Mouse (Mus musculus) granulocyte monocyte progenitor cell, adult 5-6 weeks (primary cell): Measurements from ENCODE around the gene Asb10. TPM values are rescaled to one million over a fixed set of nuclear protein-coding genes. Genes with fewer than 3 reads are reported as not detected.
A peak's percentile ranks its signal among the peaks of the same experiment; 100 is the strongest.
"Not testable (repeated sequence)": the region's sequence is repeated elsewhere in the genome, so short reads cannot be mapped to it uniquely, and the experiment has no call there.

Experiments used
- ATAC-seq: replicated peaks from 2 replicates; pipeline ENCODE4 v1.8.0; 2016; ENCODE audit warnings: mild to moderate bottlenecking, moderate TSS enrichment, inconsistent platforms; ENCODE audit not compliant: poor library complexity, severe bottlenecking
- total RNA-seq, 2 experiments: library from RNA; stranded (forward) in 1 of 2; stranded (reverse) in 1 of 2; fragments of 200-712, 200-1000 nt in 1 of 2; fragments of >200 nt in 1 of 2; fragmentation: Nextera tagmentation in 1 of 2; gene quantifications; 2 replicates each; pipeline ENCODE4 v1.2.3; 2014 to 2017

Asb10 gene
- not detected in 2 replicates for total RNA-seq (2014; fragmentation: Nextera tagmentation)
- not detected in 2 replicates for total RNA-seq (2017)

GRCm38 (mm10) chr5:24540387-24541143 lies at the start of gene Asb10:
Asb10 (minus strand) TSS chr5:24540978.
- ATAC-seq: peak; percentile 71

- no peak for ATAC-seq
Measured at GRCm38 (mm10) chr5:24589511-24590500, 49.0 kb upstream of the Asb10 start.

GRCm38 (mm10) chr5:24587200-24587577 lies 46.4 kb upstream of the Asb10 start:
- ATAC-seq: 0 out of 2 replicates have a peak, but pooled peaks have one; percentile 8

GRCm38 (mm10) chr5:24586547-24587199 lies 45.9 kb upstream of the Asb10 start, which contains the start of gene Chpf2:
Chpf2 (plus strand) TSS chr5:24586741.
- peak; percentile 94 for ATAC-seq

- no peak for ATAC-seq
Measured at GRCm38 (mm10) chr5:24586106-24586505, 45.3 kb upstream of the Asb10 start.

GRCm38 (mm10) chr5:24578109-24578963 lies 37.6 kb upstream of the Asb10 start:
- no peak for ATAC-seq

GRCm38 (mm10) chr5:24577183-24577929 lies 36.6 kb upstream of the Asb10 start, which contains the start of gene Abcf2:
Abcf2 (minus strand) TSS chr5:24577467.
- ATAC-seq: peak; percentile 92

GRCm38 (mm10) chr5:24576801-24577182 lies 36.0 kb upstream of the Asb10 start:
- ATAC-seq: peak; percentile 23; the same call in 1 of the 2 replicates

GRCm38 (mm10) chr5:24575948-24576347 lies 35.2 kb upstream of the Asb10 start:
- ATAC-seq: no peak

- no peak for ATAC-seq
Measured at GRCm38 (mm10) chr5:24556709-24557108, 15.9 kb upstream of the Asb10 start, which contains the start of gene 4931409K22Rik. 4931409K22Rik (minus strand) TSS chr5:24556809.

- ATAC-seq: not testable (repeated sequence)
Measured at GRCm38 (mm10) chr5:24555335-24555734, 14.6 kb upstream of the Asb10 start.

- ATAC-seq: no peak
Measured at GRCm38 (mm10) chr5:24553621-24554244, 13.0 kb upstream of the Asb10 start.

GRCm38 (mm10) chr5:24551317-24551688 lies 10.5 kb upstream of the Asb10 start:
- ATAC-seq: no peak

GRCm38 (mm10) chr5:24550598-24551316 lies 10.0 kb upstream of the Asb10 start:
- no peak for ATAC-seq

- 0 out of 2 replicates have a peak, but pooled peaks have one; percentile 37 for ATAC-seq
Measured at GRCm38 (mm10) chr5:24542643-24543042, 1.9 kb upstream of the Asb10 start.

- ATAC-seq: no peak
Measured at GRCm38 (mm10) chr5:24541144-24541569, 379 bp upstream of the Asb10 start.

GRCm38 (mm10) chr5:24539571-24540296 lies 1.0 kb downstream of the Asb10 start:
- ATAC-seq: no peak
